Mouse (Mus musculus): ENCODE data around the gene Tm6sf1.
A peak's percentile ranks its signal among the peaks of the same experiment; 100 is the strongest.

Tm6sf1 gene

GRCm38 (mm10) chr7:81850171-81850570 is 8.6 kb upstream of the Tm6sf1 start:
- no peak for DNase-seq (ENCODE audit: low spot score)

GRCm38 (mm10) chr7:81851706-81852105 is 7.1 kb upstream of the Tm6sf1 start:
- DNase-seq (ENCODE audit: low spot score) = no peak

- DNase-seq (ENCODE audit: low spot score) = peak; percentile 20
Observed at GRCm38 (mm10) chr7:81854568-81855307, 4.1 kb upstream of the Tm6sf1 start.

GRCm38 (mm10) chr7:81855694-81856093 is 3.1 kb upstream of the Tm6sf1 start, which contains the start of gene Gm10160:
Gene Gm10160 (minus strand): TSS chr7:81855794.
- no peak for DNase-seq (ENCODE audit: low spot score)

GRCm38 (mm10) chr7:81856221-81856620 is 2.6 kb upstream of the Tm6sf1 start:
- no peak for DNase-seq (ENCODE audit: low spot score)

- no peak for DNase-seq (ENCODE audit: low spot score)
Observed at GRCm38 (mm10) chr7:81858236-81858635, 565 bp upstream of the Tm6sf1 start.

GRCm38 (mm10) chr7:81860071-81860470 is 1.3 kb downstream of the Tm6sf1 start:
- DNase-seq (ENCODE audit: low spot score) = peak; percentile 26

- no peak for DNase-seq (ENCODE audit: low spot score)
Observed at GRCm38 (mm10) chr7:81860996-81861395, 2.2 kb downstream of the Tm6sf1 start.

GRCm38 (mm10) chr7:81861461-81861860 is 2.7 kb downstream of the Tm6sf1 start:
- no peak for DNase-seq (ENCODE audit: low spot score)

GRCm38 (mm10) chr7:81861921-81862320 is 3.1 kb downstream of the Tm6sf1 start:
- DNase-seq (ENCODE audit: low spot score) = no peak

- DNase-seq (ENCODE audit: low spot score) = no peak
Observed at GRCm38 (mm10) chr7:81862587-81863583, 4.1 kb downstream of the Tm6sf1 start.

- no peak for DNase-seq (ENCODE audit: low spot score)
Observed at GRCm38 (mm10) chr7:81864552-81864951, 5.8 kb downstream of the Tm6sf1 start.

GRCm38 (mm10) chr7:81865937-81866336 is 7.1 kb downstream of the Tm6sf1 start:
- no peak for DNase-seq (ENCODE audit: low spot score)

GRCm38 (mm10) chr7:81867231-81867930 is 8.6 kb downstream of the Tm6sf1 start:
- no peak for DNase-seq (ENCODE audit: low spot score)

- DNase-seq (ENCODE audit: low spot score) = peak; percentile 84
Observed at GRCm38 (mm10) chr7:81868158-81868557, 9.4 kb downstream of the Tm6sf1 start.

GRCm38 (mm10) chr7:81872493-81873013 is 13.8 kb downstream of the Tm6sf1 start:
- DNase-seq (ENCODE audit: low spot score) = no peak

GRCm38 (mm10) chr7:81873807-81874206 is 15.0 kb downstream of the Tm6sf1 start:
- DNase-seq (ENCODE audit: low spot score) = no peak

GRCm38 (mm10) chr7:81874636-81875035 is 15.8 kb downstream of the Tm6sf1 start:
- DNase-seq (ENCODE audit: low spot score) = no peak

GRCm38 (mm10) chr7:81875372-81875771 is 16.6 kb downstream of the Tm6sf1 start:
- no peak for DNase-seq (ENCODE audit: low spot score)

- no peak for DNase-seq (ENCODE audit: low spot score)
Observed at GRCm38 (mm10) chr7:81880286-81880685, 21.5 kb downstream of the Tm6sf1 start.

- DNase-seq (ENCODE audit: low spot score) = no peak
Observed at GRCm38 (mm10) chr7:81880797-81881196, 22.0 kb downstream of the Tm6sf1 start.

GRCm38 (mm10) chr7:81881600-81881999 is 22.8 kb downstream of the Tm6sf1 start:
- DNase-seq (ENCODE audit: low spot score) = peak; percentile 37

All from MN1 (cell line).